Mouse (Mus musculus): ENCODE measurements around the gene Olfr66. TPM values are rescaled to one million over a fixed set of nuclear protein-coding genes. Genes with fewer than 3 reads are reported as not detected.

Gene Olfr66
- polyA plus RNA-seq (2017; shearing (Covaris generic)): not detected

DNA sequence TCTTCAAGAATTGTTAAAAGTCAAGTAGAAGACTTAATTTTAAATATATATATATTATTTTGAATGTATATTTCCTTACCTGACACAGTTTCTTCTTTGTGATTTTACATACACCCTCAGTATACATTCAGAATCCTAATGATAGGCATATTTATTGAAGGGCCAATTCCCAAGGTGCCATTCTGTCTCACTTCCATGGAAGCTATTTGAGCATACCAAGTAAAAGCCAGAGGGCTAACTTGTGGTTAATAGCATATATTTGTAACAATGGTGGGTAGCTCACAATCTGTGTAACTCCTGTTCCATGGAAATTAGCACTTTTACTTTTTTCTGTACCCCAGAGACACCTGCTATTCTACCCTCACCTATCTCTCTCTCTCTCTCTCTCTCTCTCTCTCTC is at the start of gene Olfr66:
Gene Olfr66, minus strand, starts transcription at position 101 of the 400 bp plus-strand sequence.

DNA sequence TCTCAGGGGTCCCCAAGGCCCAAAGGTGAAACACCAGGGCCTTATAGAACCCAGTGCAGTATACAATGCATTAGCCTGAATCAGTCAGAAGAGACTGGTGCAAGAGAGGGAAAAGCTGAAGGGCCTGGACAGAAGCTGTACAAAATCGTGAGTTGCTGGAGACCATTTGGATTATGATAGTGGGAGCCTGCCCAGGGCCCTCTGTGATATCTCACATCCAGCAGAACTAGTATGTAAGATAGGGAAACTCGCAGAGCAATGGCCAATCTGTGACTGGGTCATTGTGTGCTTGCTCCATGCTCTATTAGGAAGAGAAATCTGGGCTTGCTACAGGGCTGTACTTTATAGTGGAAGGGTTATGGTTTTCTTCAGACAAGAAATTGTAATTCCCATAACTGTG is 48.2 kb upstream of the Olfr66 start, which contains the start of gene Olfr632:
Gene Olfr632, plus strand, starts transcription at position 84 of the 400 bp plus-strand sequence.

DNA sequence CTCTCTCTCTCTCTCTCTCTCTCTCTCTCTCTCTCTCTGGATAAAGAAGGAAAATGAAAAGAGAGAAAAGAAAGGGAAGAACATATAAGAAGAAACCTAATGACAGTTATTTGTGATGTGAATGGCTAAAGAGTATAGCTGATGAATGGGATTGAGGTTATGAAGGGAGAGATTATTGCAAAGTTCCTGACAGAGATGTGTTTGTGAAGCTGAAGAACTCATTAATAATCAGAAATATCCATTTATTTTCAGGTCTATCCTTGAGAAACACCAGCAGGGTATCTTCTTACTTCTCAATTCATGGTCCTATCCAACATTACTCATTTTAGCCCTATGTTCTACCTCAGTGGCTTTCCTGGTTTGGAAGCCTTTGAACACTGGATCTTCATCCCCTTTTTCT is 42.5 kb upstream of the Olfr66 start, which contains the start of gene Olfr631:
Gene Olfr631, plus strand, starts transcription at position 301 of the 400 bp plus-strand sequence.

GRCm38 (mm10) chr7:103903187-103903586 is 17.1 kb upstream of the Olfr66 start, which contains the start of gene Olfr65:
Gene Olfr65 (plus strand): TSS chr7:103903487.

GRCm38 (mm10) chr7:103894385-103894784 is 8.3 kb upstream of the Olfr66 start, which contains the start of gene Olfr64:
Gene Olfr64 (minus strand): TSS chr7:103894485.

GRCm38 (mm10) chr7:103853090-103853489 is 33.0 kb downstream of the Olfr66 start, which contains the start of gene Hbb-y:
Gene Hbb-y (minus strand): TSS chr7:103853216.

DNA sequence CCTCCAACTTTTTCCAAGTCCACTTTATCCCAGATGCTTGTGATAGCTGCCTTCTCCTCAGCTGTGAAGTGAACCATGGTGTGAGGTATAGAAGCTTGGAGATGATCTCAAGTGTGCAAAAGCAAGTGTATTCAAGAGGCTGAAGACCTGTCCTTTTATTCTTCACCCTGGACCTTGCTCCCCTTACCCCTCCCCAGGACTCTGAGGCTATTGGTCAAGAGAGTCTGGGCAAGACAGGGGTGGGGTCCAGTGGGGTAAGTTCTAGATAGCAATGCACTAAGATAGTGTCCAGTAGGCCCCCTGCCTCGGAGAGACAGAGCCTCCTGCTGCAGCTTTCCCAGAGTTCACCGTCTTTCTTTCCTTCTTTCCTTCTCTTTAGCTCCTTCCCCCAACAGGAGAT is 43.0 kb downstream of the Olfr66 start, which contains the start of gene Hbb-bh1:
Gene Hbb-bh1, minus strand, starts transcription at position 131 of the 400 bp plus-strand sequence.

DNA sequence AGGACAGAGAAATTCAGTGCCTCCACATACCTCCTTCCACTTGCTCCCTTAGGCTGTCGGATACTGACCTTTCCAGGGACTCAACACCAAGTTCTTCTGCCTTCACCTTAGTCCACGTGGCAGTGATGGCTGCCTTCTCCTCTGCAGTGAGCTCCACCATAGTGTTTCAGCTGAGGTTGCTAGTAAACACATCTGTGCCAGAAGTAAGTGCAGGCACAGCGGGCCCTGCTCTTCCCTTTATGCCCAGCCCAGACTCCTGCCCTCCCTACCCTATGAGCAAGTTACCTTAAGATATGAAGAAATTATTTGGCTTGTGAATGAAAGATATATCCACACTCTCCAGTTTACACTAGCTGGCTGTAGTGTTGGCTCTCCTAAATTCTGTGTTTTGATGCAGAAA is 45.8 kb downstream of the Olfr66 start, which contains the start of gene Hbb-bh2:
Gene Hbb-bh2, minus strand, starts transcription at position 253 of the 400 bp plus-strand sequence.

Other genes starting within 250 kb of the Olfr66 start
- not detected for gene Olfr622, start 243.6 kb downstream of the Olfr66 start, polyA plus RNA-seq (2017; shearing (Covaris generic))
- gene Olfr623, start 222.6 kb downstream of the Olfr66 start, polyA plus RNA-seq (2017; shearing (Covaris generic)): under 1 TPM in 1 of 2 experiments, not detected in 1; 0.16 TPM
- under 1 TPM in 1 of 2 experiments, not detected in 1; 0.06 TPM for gene Olfr624, start 215.1 kb downstream of the Olfr66 start, polyA plus RNA-seq (2017; shearing (Covaris generic))
- not detected for gene Olfr625-ps1, start 203.5 kb downstream of the Olfr66 start, polyA plus RNA-seq (2017; shearing (Covaris generic))
- gene Olfr243, start 171.6 kb downstream of the Olfr66 start, polyA plus RNA-seq (2017; shearing (Covaris generic)): under 1 TPM in 1 of 2 experiments, not detected in 1; 0.41 TPM
- not detected for gene Olfr628, start 155.9 kb downstream of the Olfr66 start, polyA plus RNA-seq (2017; shearing (Covaris generic))
- gene Olfr629, start 141.3 kb downstream of the Olfr66 start, polyA plus RNA-seq (2017; shearing (Covaris generic)): not detected
- gene Olfr630, start 128.9 kb downstream of the Olfr66 start, polyA plus RNA-seq (2017; shearing (Covaris generic)): not detected
- not detected for gene Olfr69, start 114.7 kb downstream of the Olfr66 start, polyA plus RNA-seq (2017; shearing (Covaris generic))
- not detected for gene Olfr68, start 106.6 kb downstream of the Olfr66 start, polyA plus RNA-seq (2017; shearing (Covaris generic))
- not detected for gene Olfr67, start 94.4 kb downstream of the Olfr66 start, polyA plus RNA-seq (2017; shearing (Covaris generic))
- 10 to 100 TPM; 63.1 to 67.8 TPM for gene Hbb-bt, start 72.3 kb downstream of the Olfr66 start, polyA plus RNA-seq (2017; shearing (Covaris generic))
- gene Hbb-bs, start 58.2 kb downstream of the Olfr66 start, polyA plus RNA-seq (2017; shearing (Covaris generic)): 100 to 1,000 TPM; 302 to 371 TPM
- gene Hbb-bh2, start 45.7 kb downstream of the Olfr66 start, polyA plus RNA-seq (2017; shearing (Covaris generic)): not detected
- gene Hbb-bh1, start 43.1 kb downstream of the Olfr66 start, polyA plus RNA-seq (2017; shearing (Covaris generic)): not detected
- gene Hbb-y, start 33.0 kb downstream of the Olfr66 start, polyA plus RNA-seq (2017; shearing (Covaris generic)): not detected
- gene Olfr64, start 8.2 kb upstream of the Olfr66 start, polyA plus RNA-seq (2017; shearing (Covaris generic)): not detected
- not detected for gene Olfr65, start 17.2 kb upstream of the Olfr66 start, polyA plus RNA-seq (2017; shearing (Covaris generic))
- not detected for gene Olfr631, start 42.6 kb upstream of the Olfr66 start, polyA plus RNA-seq (2017; shearing (Covaris generic))
- not detected for gene Olfr632, start 48.1 kb upstream of the Olfr66 start, polyA plus RNA-seq (2017; shearing (Covaris generic))
- not detected for gene Olfr633, start 58.2 kb upstream of the Olfr66 start, polyA plus RNA-seq (2017; shearing (Covaris generic))
- gene Olfr635, start 84.9 kb upstream of the Olfr66 start, polyA plus RNA-seq (2017; shearing (Covaris generic)): under 1 TPM in 1 of 2 experiments, not detected in 1; 0.04 TPM
- gene Olfr638, start 112.5 kb upstream of the Olfr66 start, polyA plus RNA-seq (2017; shearing (Covaris generic)): not detected
- under 1 TPM; 0.04 TPM for gene Olfr639, start 131.1 kb upstream of the Olfr66 start, polyA plus RNA-seq (2017; shearing (Covaris generic))
- gene Olfr640, start 139.3 kb upstream of the Olfr66 start, polyA plus RNA-seq (2017; shearing (Covaris generic)): not detected
- not detected for gene Olfr641, start 149.2 kb upstream of the Olfr66 start, polyA plus RNA-seq (2017; shearing (Covaris generic))
- gene Olfr642, start 166.4 kb upstream of the Olfr66 start, polyA plus RNA-seq (2017; shearing (Covaris generic)): under 1 TPM in 1 of 2 experiments, not detected in 1; 0.05 TPM
- gene 4930516K23Rik, start 175.2 kb upstream of the Olfr66 start, polyA plus RNA-seq (2017; shearing (Covaris generic)): under 1 TPM in 1 of 2 experiments, not detected in 1; 0.18 TPM
- gene Olfr644, start 185.6 kb upstream of the Olfr66 start, polyA plus RNA-seq (2017; shearing (Covaris generic)): not detected
- gene Olfr645, start 199.2 kb upstream of the Olfr66 start, polyA plus RNA-seq (2017; shearing (Covaris generic)): not detected
- gene Olfr646, start 218.6 kb upstream of the Olfr66 start, polyA plus RNA-seq (2017; shearing (Covaris generic)): not detected
- not detected for gene Ubqln5, start 243.6 kb upstream of the Olfr66 start, polyA plus RNA-seq (2017; shearing (Covaris generic))

All from activated CD4-positive, CD25-positive, alpha-beta regulatory T cell (primary cell).